Comparison of ENCODE assay signal across 8 mouse cellular contexts in the genomic region with DNA sequence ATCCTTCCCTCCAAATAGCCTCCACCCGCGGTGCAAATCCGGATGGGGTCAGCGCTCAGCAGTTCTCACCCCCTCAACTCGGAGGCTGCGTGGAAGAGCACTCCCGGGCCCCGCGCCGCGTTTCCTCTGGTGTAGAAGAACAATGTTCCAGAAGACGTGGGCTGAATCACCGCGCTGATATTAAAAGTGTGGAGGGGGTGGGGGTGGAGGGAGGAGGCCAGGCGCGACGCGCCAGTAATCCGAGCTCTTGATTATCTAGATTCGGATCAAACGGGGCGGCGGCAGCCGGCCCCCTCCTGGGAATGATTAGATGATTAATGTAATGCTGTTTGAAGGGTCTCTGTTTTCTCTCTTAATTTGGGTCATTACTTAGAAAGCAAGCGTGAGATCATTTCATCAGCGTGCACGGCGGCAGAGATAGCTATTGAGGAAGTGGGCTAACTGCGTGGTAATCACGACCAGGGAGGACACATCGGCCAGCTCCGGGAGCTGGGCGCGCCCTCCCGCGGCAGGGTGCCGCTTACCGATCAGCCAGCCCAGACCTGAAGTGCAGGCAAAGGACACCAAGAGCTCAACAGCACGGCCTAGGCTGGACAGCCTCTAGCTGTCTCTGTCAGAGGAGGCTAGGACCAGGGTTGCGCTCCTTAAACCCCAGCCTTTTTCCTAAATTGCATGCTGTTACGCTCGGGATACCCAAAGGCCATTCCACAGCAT. TPM values are rescaled to one million over a fixed set of nuclear protein-coding genes. Genes with fewer than 3 reads are reported as not detected.
A peak's percentile ranks its signal among the peaks of the same experiment; 100 is the strongest.
DNase-seq lines count a peak whose midpoint lies in the region; ATAC-seq lines count a peak whose summit lies in the region.

No protein-coding gene starts in this region.

- H3K9me3 ChIP-seq in heart, embryonic 13.5 days = no peaks in the 10 kb centered on the region
- H3K9me3 ChIP-seq in forebrain, embryonic 10.5 days = no peaks in the 10 kb centered on the region
- H3K9me3 ChIP-seq in limb, embryonic 15.5 days = no peaks in the 10 kb centered on the region

- ATAC-seq in heart, embryonic 13.5 days (ENCODE audit: extremely low read depth, insufficient number of reproducible peaks, low FRiP score, low TSS enrichment) = no peak
- 0 out of 2 replicates have a peak, but pooled peaks have one; percentile 49 for ATAC-seq in limb, embryonic 15.5 days (ENCODE audit: insufficient number of reproducible peaks, low FRiP score, low TSS enrichment, low read depth)
- no peak for ATAC-seq in megakaryocyte-erythroid progenitor cell, adult 5-6 weeks (replicated peaks; ENCODE audit: low FRiP score, low TSS enrichment, poor library complexity, severe bottlenecking)

- H3K36me3 ChIP-seq in heart, embryonic 13.5 days = no peaks in the 10 kb centered on the region
- H3K36me3 ChIP-seq in forebrain, embryonic 10.5 days (replicated peaks) = peaks cover 22% of the 10 kb centered on the region
- H3K36me3 ChIP-seq in limb, embryonic 15.5 days = no peaks in the 10 kb centered on the region

- no peak overlapping the region for H3K27ac ChIP-seq in heart, embryonic 13.5 days (replicated peaks)
- peak overlapping the region; percentile 96 for H3K27ac ChIP-seq in forebrain, embryonic 10.5 days
- no peak overlapping the region for H3K27ac ChIP-seq in limb, embryonic 15.5 days

- intact Hi-C loops in heart, postnatal 10 days (cut with DNase I) = no loop called here

- peaks cover 33% of the 10 kb centered on the region for H3K4me1 ChIP-seq in heart, embryonic 13.5 days
- peaks cover 96% of the 10 kb centered on the region for H3K4me1 ChIP-seq in forebrain, embryonic 10.5 days
- H3K4me1 ChIP-seq in limb, embryonic 15.5 days = peaks cover 32% of the 10 kb centered on the region

- H3K9ac ChIP-seq in heart, embryonic 13.5 days = no peak overlapping the region
- no peak overlapping the region for H3K9ac ChIP-seq in limb, embryonic 15.5 days

- H3K4me3 ChIP-seq in heart, embryonic 13.5 days = peak overlapping the region; percentile 21
- peak overlapping the region; percentile 71 for H3K4me3 ChIP-seq in forebrain, embryonic 10.5 days
- peak overlapping the region; percentile 14; the same call in 1 of the 2 replicates for H3K4me3 ChIP-seq in limb, embryonic 15.5 days

- peaks cover 100% of the 10 kb centered on the region for H3K27me3 ChIP-seq in heart, embryonic 13.5 days (replicated peaks)
- H3K27me3 ChIP-seq in forebrain, embryonic 10.5 days (ENCODE audit: poor library complexity, severe bottlenecking) = peaks cover 100% of the 10 kb centered on the region
- peaks cover 98% of the 10 kb centered on the region for H3K27me3 ChIP-seq in limb, embryonic 15.5 days

- H3K4me2 ChIP-seq in heart, embryonic 13.5 days = peak overlapping the region; percentile 46
- H3K4me2 ChIP-seq in limb, embryonic 15.5 days = no peak overlapping the region

- no peak for DNase-seq in heart, postnatal 10 days
- peak; percentile 57 for DNase-seq in MN1 (ENCODE audit: low spot score)
- DNase-seq in forebrain, embryonic 10.5 days (ENCODE audit: extremely low spot score, low spot score) = peak; percentile 72
- no peak for DNase-seq in thymus, postnatal 10 days (ENCODE audit: low spot score in 2 of 2)
- no peak for DNase-seq in thymus, postnatal 36 days

- WGBS in heart, embryonic 13.5 days = under 1% methylated on average over 42 of the region's 42 CpGs
- under 1% methylated on average over 42 of the region's 42 CpGs for WGBS in forebrain, embryonic 10.5 days
- under 1% methylated on average over 42 of the region's 42 CpGs for WGBS in limb, embryonic 15.5 days

RNA-seq across cellular contexts. Expression of a gene that starts 6.8 kb away (rescaled TPM):
- 0.07 TPM in 1 of 2 replicates, not detected in the other for polyA plus RNA-seq in heart, embryonic 13.5 days (2015; fragmentation: Nextera tagmentation; extraction: Ambion mirVana)
- total RNA-seq in heart, postnatal 10 days (2021) = not detected
- 31.3 and 35.2 TPM in 2 replicates for polyA plus RNA-seq in forebrain, embryonic 10.5 days (2016; fragmentation: Nextera tagmentation; extraction: Ambion mirVana)
- not detected in 2 replicates for polyA plus RNA-seq in limb, embryonic 15.5 days (2015; fragmentation: Nextera tagmentation; extraction: Ambion mirVana)
- not detected in 2 replicates for total RNA-seq in megakaryocyte-erythroid progenitor cell, adult 5-6 weeks (2014; fragmentation: Nextera tagmentation)
- total RNA-seq in megakaryocyte-erythroid progenitor cell, adult 5-6 weeks (2017) = not detected in 2 replicates

RNA-seq across cellular contexts. Expression of a gene that starts 57.3 kb away (rescaled TPM):
- 23.8 and 28.1 TPM in 2 replicates for polyA plus RNA-seq in heart, embryonic 13.5 days (2015; fragmentation: Nextera tagmentation; extraction: Ambion mirVana)
- total RNA-seq in heart, postnatal 10 days (2021) = 10 to 100 TPM; 21.2 to 28.7 TPM
- polyA plus RNA-seq in forebrain, embryonic 10.5 days (2016; fragmentation: Nextera tagmentation; extraction: Ambion mirVana) = 24.4 and 26.3 TPM in 2 replicates
- 52.2 and 52.7 TPM in 2 replicates for polyA plus RNA-seq in limb, embryonic 15.5 days (2015; fragmentation: Nextera tagmentation; extraction: Ambion mirVana)
- 32.7 and 38.7 TPM in 2 replicates for total RNA-seq in megakaryocyte-erythroid progenitor cell, adult 5-6 weeks (2014; fragmentation: Nextera tagmentation)
- 26.8 and 43.5 TPM in 2 replicates for total RNA-seq in megakaryocyte-erythroid progenitor cell, adult 5-6 weeks (2017)

RNA-seq across cellular contexts. Expression of a gene that starts 57.5 kb away (rescaled TPM):
- polyA plus RNA-seq in heart, embryonic 13.5 days (2015; fragmentation: Nextera tagmentation; extraction: Ambion mirVana) = 0.10 and 0.12 TPM in 2 replicates
- total RNA-seq in heart, postnatal 10 days (2021) = under 1 TPM; 0.12 to 0.37 TPM
- polyA plus RNA-seq in forebrain, embryonic 10.5 days (2016; fragmentation: Nextera tagmentation; extraction: Ambion mirVana) = 0.10 and 0.11 TPM in 2 replicates
- polyA plus RNA-seq in limb, embryonic 15.5 days (2015; fragmentation: Nextera tagmentation; extraction: Ambion mirVana) = 0.09 and 0.14 TPM in 2 replicates
- total RNA-seq in megakaryocyte-erythroid progenitor cell, adult 5-6 weeks (2014; fragmentation: Nextera tagmentation) = not detected in 2 replicates
- not detected in 2 replicates for total RNA-seq in megakaryocyte-erythroid progenitor cell, adult 5-6 weeks (2017)

Comparison
In these comparisons a context has a peak if more than half of its experiments do, and no peak if none do; other contexts are left out.
1. H3K4me3 ChIP-seq: peak in every context shown above with its lines; median percentile 71 in forebrain, embryonic 10.5 days; 21 in heart, embryonic 13.5 days; 14 in limb, embryonic 15.5 days.
2. DNase-seq: peak in MN1 (single experiment) and forebrain, embryonic 10.5 days (single experiment); none in heart, postnatal 10 days (0 of 2), thymus, postnatal 10 days (0 of 2) and thymus, postnatal 36 days (0 of 2).
3. RNA of a gene that starts 6.8 kb away (polyA plus RNA-seq): 31.3 to 35.2 TPM in forebrain, embryonic 10.5 days; 0.07 TPM in heart, embryonic 13.5 days and not detected in limb, embryonic 15.5 days; every median in the first group is over 10 times any median in the second.